Mouse (Mus musculus) thymus, adult 2 months (tissue): ENCODE results near the gene Suclg1. TPM values are rescaled to one million over a fixed set of nuclear protein-coding genes. Genes with fewer than 3 reads are reported as not detected.
A peak's percentile ranks its signal among the peaks of the same experiment; 100 is the strongest.

Source experiments
- DNase-seq: peaks from one replicate; pipeline ENCODE4 v3.0.0; 2021
- H3K27ac ChIP-seq: fragments of 200-500 bp; 2 replicates; pipeline ENCODE4 v1.5.1; 2012; ENCODE audit warnings: low read length, control low read depth; ENCODE audit not compliant: control insufficient read depth, insufficient read depth
- H3K27me3 ChIP-seq: fragments of 200-500 bp; 2 replicates; pipeline ENCODE4 v1.6.1; 2012; ENCODE audit warnings: mild to moderate bottlenecking, low read length, moderate library complexity, mixed read lengths; ENCODE audit not compliant: control insufficient read depth, insufficient read depth
- H3K36me3 ChIP-seq: fragments of 200-500 bp; 2 replicates; pipeline ENCODE4 v1.6.1; 2012; ENCODE audit warnings: mild to moderate bottlenecking, low read length, moderate library complexity; ENCODE audit not compliant: control insufficient read depth, insufficient read depth
- H3K4me1 ChIP-seq: fragments of 200-500 bp; replicated peaks from 2 replicates; pipeline ENCODE4 v1.6.1; 2012; ENCODE audit warnings: low read length; ENCODE audit not compliant: control insufficient read depth, insufficient read depth
- H3K4me3 ChIP-seq: fragments of 200-500 bp; 2 replicates; pipeline ENCODE4 v1.5.1; 2012; ENCODE audit warnings: mild to moderate bottlenecking, low read length, control low read depth, moderate library complexity; ENCODE audit not compliant: control insufficient read depth, insufficient read depth
- CTCF ChIP-seq: fragments of 200-500 bp; IDR thresholded peaks from 2 replicates; pipeline ENCODE4 v1.5.1; 2012; ENCODE audit warnings: mild to moderate bottlenecking, control low read depth, low read length, moderate library complexity, borderline replicate concordance; ENCODE audit not compliant: control insufficient read depth, poor library complexity, insufficient read depth; ENCODE audit errors: extremely low read depth
- POLR2A ChIP-seq: fragments of 200-500 bp; IDR thresholded peaks from 2 replicates; pipeline ENCODE4 v1.6.1; 2012; ENCODE audit warnings: mild to moderate bottlenecking, low read length, control low read depth, moderate library complexity; ENCODE audit not compliant: control insufficient read depth, poor library complexity, insufficient read depth; ENCODE audit errors: extremely low read depth
- WGBS: fragments of 180-500 bp; shearing (Covaris S2); methylation state at CpG from one replicate; pipeline ENCODE4 v1.1.7; 2018; 5-methylcytosine and 5-hydroxymethylcytosine counted together
- polyA plus RNA-seq: library from polyadenylated mRNA; depleted of rRNA; stranded (reverse); fragments of >200 nt; gene quantifications from 2 replicates; pipeline ENCODE4 v1.2.3, GENCODE M21; 2012

The Suclg1 gene
- polyA plus RNA-seq, 1 experiment = 59.5 TPM

DNA sequence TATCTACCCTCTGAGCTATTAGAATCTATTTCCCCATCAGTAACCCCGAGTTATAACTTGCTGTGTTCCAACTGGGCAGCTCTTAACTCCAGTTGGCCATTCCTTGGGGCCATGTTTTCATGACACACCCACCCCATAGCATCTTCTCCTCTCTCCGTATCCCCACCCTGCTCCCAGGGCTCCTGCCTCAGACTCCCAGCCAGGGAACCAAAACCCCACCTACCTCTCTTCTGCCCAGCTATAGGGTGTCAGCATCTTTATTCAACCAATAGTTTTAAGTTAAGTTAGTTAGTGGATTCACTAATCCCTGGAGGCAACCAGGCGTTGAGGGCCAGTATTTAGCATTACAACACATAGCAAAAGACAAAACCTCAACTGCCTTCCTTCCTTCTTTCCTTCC, 19.3 kb upstream of the Suclg1 start:
- H3K36me3 ChIP-seq = no peaks in the 10 kb centered on the region
- H3K27me3 ChIP-seq = no peaks in the 10 kb centered on the region
- WGBS = 81% methylated on average over 3 of the region's 3 CpGs
- DNase-seq = no peak
- TF ChIP-seq CTCF (no peak), POLR2A (no peak)
- no peak overlapping the region for H3K27ac ChIP-seq
- H3K4me3 ChIP-seq = no peak overlapping the region
- no peaks in the 10 kb centered on the region for H3K4me1 ChIP-seq

DNA sequence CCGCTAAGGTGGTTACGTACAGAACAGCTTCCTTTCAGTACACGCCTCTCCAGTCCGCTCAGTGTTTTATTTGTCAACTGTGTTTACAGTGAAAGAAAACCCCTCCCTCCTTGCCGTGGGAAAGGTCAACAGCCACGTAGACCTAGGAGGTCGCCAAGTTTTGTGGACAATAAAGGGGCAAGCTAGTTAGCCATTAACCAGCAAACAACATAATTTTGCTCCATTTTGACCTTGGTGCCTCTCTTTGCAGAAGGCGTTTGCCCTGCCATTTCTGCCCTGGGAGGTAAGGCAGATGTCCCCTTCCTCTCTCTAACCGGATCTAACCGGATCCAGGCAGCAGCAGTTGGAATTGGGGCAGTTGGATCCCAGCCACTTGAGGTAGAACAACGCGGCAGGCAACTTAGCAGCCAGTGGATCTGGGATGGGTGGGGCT, 16.0 kb upstream of the Suclg1 start:
- TF ChIP-seq POLR2A (no peak), CTCF (no peak)
- Histone ChIP-seq H3K4me3 (no peak overlapping the region), H3K4me1 (no peaks in the 10 kb centered on the region), H3K27me3 (no peaks in the 10 kb centered on the region), H3K36me3 (no peaks in the 10 kb centered on the region), H3K27ac (no peak overlapping the region)
- WGBS = 93% methylated on average over 12 of the region's 12 CpGs
- DNase-seq = no peak

- Histone ChIP-seq H3K4me1 (no peaks in the 10 kb centered on the region), H3K27me3 (no peaks in the 10 kb centered on the region), H3K36me3 (no peaks in the 10 kb centered on the region), H3K4me3 (no peak overlapping the region), H3K27ac (no peak overlapping the region)
- peak; percentile 41 for DNase-seq
- TF ChIP-seq CTCF (no peak), POLR2A (no peak)
- 90% methylated on average over 6 of the region's 6 CpGs for whole genome bisulfite sequencing
Measured at GRCm38 (mm10) chr6:73233202-73233726, 14.9 kb upstream of the Suclg1 start.

GRCm38 (mm10) chr6:73234302-73234900, 13.8 kb upstream of the Suclg1 start:
- DNase-seq = no peak
- Histone ChIP-seq H3K36me3 (no peaks in the 10 kb centered on the region), H3K4me3 (no peak overlapping the region), H3K27me3 (no peaks in the 10 kb centered on the region), H3K4me1 (no peaks in the 10 kb centered on the region), H3K27ac (no peak overlapping the region)
- TF ChIP-seq CTCF (no peak), POLR2A (no peak)
- WGBS = 96% methylated on average over 6 of the region's 6 CpGs

- TF ChIP-seq POLR2A (no peak), CTCF (no peak)
- H3K4me3 ChIP-seq = no peak overlapping the region
- no peaks in the 10 kb centered on the region for H3K36me3 ChIP-seq
- DNase-seq = no peak
- H3K27me3 ChIP-seq = no peaks in the 10 kb centered on the region
- no peaks in the 10 kb centered on the region for H3K4me1 ChIP-seq
- H3K27ac ChIP-seq = no peak overlapping the region
- 96% methylated on average over 3 of the region's 3 CpGs for WGBS
Measured at GRCm38 (mm10) chr6:73235650-73236049, 12.5 kb upstream of the Suclg1 start.

- 86% methylated on average over 2 of the region's 2 CpGs for WGBS
- H3K4me1 ChIP-seq = peaks cover 5% of the 10 kb centered on the region
- H3K4me3 ChIP-seq = no peak overlapping the region
- no peaks in the 10 kb centered on the region for H3K36me3 ChIP-seq
- DNase-seq = no peak
- TF ChIP-seq POLR2A = no peak
- TF ChIP-seq CTCF = no peak
- no peak overlapping the region for H3K27ac ChIP-seq
- H3K27me3 ChIP-seq = no peaks in the 10 kb centered on the region
Measured at GRCm38 (mm10) chr6:73246821-73247220, 1.4 kb upstream of the Suclg1 start.
